Mouse (Mus musculus): Measurements from ENCODE around the gene Gbf1. TPM values are rescaled to one million over a fixed set of nuclear protein-coding genes. Genes with fewer than 3 reads are reported as not detected.

The Gbf1 gene
- polyA plus RNA-seq, 1 experiment from 2014 or later = 45.7 TPM

- ATAC-seq (replicated peaks; ENCODE audit: insufficient number of reproducible peaks, low FRiP score, low TSS enrichment) = no peak
- H3K4me3 ChIP-seq (ENCODE audit: low read depth, low read length) = no peak overlapping the region
- H3K4me1 ChIP-seq (ENCODE audit: control insufficient read depth, insufficient read depth, low read length) = no peaks in the 10 kb centered on the region
- no peak overlapping the region for H3K4me2 ChIP-seq
- WGBS (ENCODE audit: insufficient replicate concordance) = 92% methylated on average over 6 of the region's 6 CpGs
- no peaks in the 10 kb centered on the region for H3K27me3 ChIP-seq (ENCODE audit: control insufficient read depth, insufficient read depth, low read length)
- no peak overlapping the region for H3K27ac ChIP-seq (ENCODE audit: low read depth, low read length)
- H3K36me3 ChIP-seq (ENCODE audit: control insufficient read depth, insufficient read depth, low read length) = peaks cover 38% of the 10 kb centered on the region
- H3K9me3 ChIP-seq (replicated peaks; ENCODE audit: control insufficient read depth, low read length) = no peaks in the 10 kb centered on the region
- no peak overlapping the region for H3K9ac ChIP-seq (ENCODE audit: low read depth, low read length)
Observed at GRCm38 (mm10) chr19:46286047-46286446, 133.7 kb downstream of the Gbf1 start.

DNA sequence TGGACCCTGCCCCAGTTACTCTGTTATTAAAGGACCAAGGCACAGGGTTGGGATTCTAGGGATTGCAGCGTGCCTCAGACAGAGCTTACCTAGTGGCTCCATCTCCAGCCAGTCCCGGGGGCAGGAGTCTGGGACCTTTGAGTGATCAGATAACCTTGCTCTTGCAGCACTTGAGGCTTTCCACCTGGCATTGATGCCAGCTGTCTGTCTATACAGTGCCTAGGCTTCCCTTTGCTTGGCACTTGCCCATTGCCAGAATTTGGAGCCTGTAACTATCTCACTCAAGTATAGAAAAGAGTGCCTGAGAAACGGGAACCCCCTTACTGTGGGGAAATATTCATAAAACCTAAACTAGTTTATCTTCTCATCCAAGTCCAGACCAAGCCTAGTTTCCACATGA lies 134.6 kb downstream of the Gbf1 start:
- Histone ChIP-seq H3K4me3 (ENCODE audit: low read depth, low read length) (no peak overlapping the region), H3K36me3 (ENCODE audit: control insufficient read depth, insufficient read depth, low read length) (peaks cover 32% of the 10 kb centered on the region), H3K27me3 (ENCODE audit: control insufficient read depth, insufficient read depth, low read length) (no peaks in the 10 kb centered on the region), H3K27ac (ENCODE audit: low read depth, low read length) (no peak overlapping the region), H3K9me3 (replicated peaks; ENCODE audit: control insufficient read depth, low read length) (no peaks in the 10 kb centered on the region), H3K4me1 (ENCODE audit: control insufficient read depth, insufficient read depth, low read length) (no peaks in the 10 kb centered on the region), H3K9ac (ENCODE audit: low read depth, low read length) (no peak overlapping the region), H3K4me2 (no peak overlapping the region)
- 79% methylated on average over 3 of the region's 3 CpGs for WGBS (ENCODE audit: insufficient replicate concordance)
- ATAC-seq (replicated peaks; ENCODE audit: insufficient number of reproducible peaks, low FRiP score, low TSS enrichment) = no peak

GRCm38 (mm10) chr19:46287566-46287965 lies 135.3 kb downstream of the Gbf1 start:
- H3K9ac ChIP-seq (ENCODE audit: low read depth, low read length) = no peak overlapping the region
- H3K9me3 ChIP-seq (replicated peaks; ENCODE audit: control insufficient read depth, low read length) = no peaks in the 10 kb centered on the region
- no peak for ATAC-seq (replicated peaks; ENCODE audit: insufficient number of reproducible peaks, low FRiP score, low TSS enrichment)
- H3K4me1 ChIP-seq (ENCODE audit: control insufficient read depth, insufficient read depth, low read length) = no peaks in the 10 kb centered on the region
- no peak overlapping the region for H3K4me2 ChIP-seq
- H3K27me3 ChIP-seq (ENCODE audit: control insufficient read depth, insufficient read depth, low read length) = no peaks in the 10 kb centered on the region
- peaks cover 26% of the 10 kb centered on the region for H3K36me3 ChIP-seq (ENCODE audit: control insufficient read depth, insufficient read depth, low read length)
- no peak overlapping the region for H3K4me3 ChIP-seq (ENCODE audit: low read depth, low read length)
- 76% methylated on average over 3 of the region's 3 CpGs for WGBS (ENCODE audit: insufficient replicate concordance)
- H3K27ac ChIP-seq (ENCODE audit: low read depth, low read length) = no peak overlapping the region

DNA sequence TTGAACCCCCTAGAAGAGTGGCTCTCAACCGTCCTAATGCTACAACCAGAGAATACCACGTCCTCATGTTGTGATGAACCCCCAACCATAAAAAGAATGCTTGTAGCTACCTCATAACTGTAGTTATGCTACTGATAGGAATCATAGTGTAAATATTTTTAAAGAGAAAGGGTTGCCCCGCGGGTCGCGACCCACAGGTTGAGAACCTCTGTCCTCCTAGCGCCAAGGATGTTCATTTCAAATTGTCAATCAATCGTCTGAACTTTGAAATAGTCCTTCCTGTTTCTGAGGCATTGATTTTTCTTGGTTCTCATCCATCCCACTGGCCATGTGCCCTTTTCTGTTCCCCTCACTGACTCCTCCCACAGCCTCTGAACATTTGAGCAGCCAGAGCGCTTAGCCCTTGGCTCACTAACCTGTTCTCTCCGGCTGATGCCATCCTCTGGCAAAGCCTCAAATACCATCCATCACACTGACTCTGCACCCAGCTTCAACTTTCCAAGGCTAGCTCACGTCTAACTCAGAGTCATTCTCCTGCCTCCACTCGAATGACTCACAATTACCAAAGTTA lies 138.3 kb downstream of the Gbf1 start:
- no peak overlapping the region for H3K27ac ChIP-seq (ENCODE audit: low read depth, low read length)
- no peak overlapping the region for H3K4me3 ChIP-seq (ENCODE audit: low read depth, low read length)
- H3K4me1 ChIP-seq (ENCODE audit: control insufficient read depth, insufficient read depth, low read length) = no peaks in the 10 kb centered on the region
- ATAC-seq (replicated peaks; ENCODE audit: insufficient number of reproducible peaks, low FRiP score, low TSS enrichment) = no peak
- H3K36me3 ChIP-seq (ENCODE audit: control insufficient read depth, insufficient read depth, low read length) = peaks cover 9% of the 10 kb centered on the region
- H3K9ac ChIP-seq (ENCODE audit: low read depth, low read length) = no peak overlapping the region
- WGBS (ENCODE audit: insufficient replicate concordance) = 57% methylated on average over 12 of the region's 12 CpGs
- no peaks in the 10 kb centered on the region for H3K27me3 ChIP-seq (ENCODE audit: control insufficient read depth, insufficient read depth, low read length)
- no peak overlapping the region for H3K4me2 ChIP-seq
- no peaks in the 10 kb centered on the region for H3K9me3 ChIP-seq (replicated peaks; ENCODE audit: control insufficient read depth, low read length)

- no peak overlapping the region for H3K27ac ChIP-seq (ENCODE audit: low read depth, low read length)
- H3K9me3 ChIP-seq (replicated peaks; ENCODE audit: control insufficient read depth, low read length) = no peaks in the 10 kb centered on the region
- 56% methylated on average over 4 of the region's 4 CpGs for WGBS (ENCODE audit: insufficient replicate concordance)
- H3K27me3 ChIP-seq (ENCODE audit: control insufficient read depth, insufficient read depth, low read length) = no peaks in the 10 kb centered on the region; the same call in 1 of the 2 replicates
- ATAC-seq (replicated peaks; ENCODE audit: insufficient number of reproducible peaks, low FRiP score, low TSS enrichment) = no peak
- H3K4me3 ChIP-seq (ENCODE audit: low read depth, low read length) = no peak overlapping the region
- no peak overlapping the region for H3K9ac ChIP-seq (ENCODE audit: low read depth, low read length)
- no peak overlapping the region for H3K4me2 ChIP-seq
- no peaks in the 10 kb centered on the region for H3K36me3 ChIP-seq (ENCODE audit: control insufficient read depth, insufficient read depth, low read length)
- no peaks in the 10 kb centered on the region for H3K4me1 ChIP-seq (ENCODE audit: control insufficient read depth, insufficient read depth, low read length)
Observed at GRCm38 (mm10) chr19:46296938-46297337, 144.6 kb downstream of the Gbf1 start.

DNA sequence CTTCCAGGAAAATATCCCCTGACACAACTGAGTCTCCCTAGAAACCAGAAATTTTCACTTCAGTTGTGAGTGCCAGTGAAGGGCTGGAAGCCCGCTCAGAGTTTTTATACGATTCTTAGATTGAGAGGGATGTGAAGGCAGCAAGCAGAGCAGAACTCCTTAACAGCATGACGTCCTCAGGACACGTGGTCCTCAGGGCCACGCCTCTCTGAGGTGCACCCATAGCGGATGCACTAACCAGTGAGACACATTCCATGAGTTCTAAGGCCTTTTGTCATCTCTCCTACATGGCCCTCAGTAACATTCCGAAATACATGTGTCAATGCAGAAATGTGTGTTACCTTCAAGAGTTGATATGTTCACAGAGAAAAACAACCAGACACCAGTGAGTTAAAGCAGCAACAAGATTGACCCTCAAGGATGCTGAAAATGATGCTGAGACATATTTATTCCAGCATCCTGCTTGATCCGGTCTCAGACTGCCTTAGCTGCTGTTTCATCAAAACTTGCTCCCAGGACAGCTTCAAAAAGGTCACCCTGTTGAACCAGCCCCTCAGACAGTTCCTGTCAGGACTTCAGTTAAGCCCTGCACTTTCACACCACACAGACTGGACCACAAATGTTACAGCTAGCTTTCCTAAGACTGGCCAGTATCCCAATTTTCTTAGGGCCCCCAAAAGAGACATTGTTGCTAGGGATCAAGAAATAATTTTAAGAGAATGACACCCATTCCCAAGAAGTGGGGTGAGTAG lies 148.2 kb downstream of the Gbf1 start:
- Histone ChIP-seq H3K4me1 (ENCODE audit: control insufficient read depth, insufficient read depth, low read length) (0 out of 2 replicates have a peak, but pooled peaks cover 4% of the 10 kb centered on the region), H3K4me2 (no peak overlapping the region), H3K27ac (ENCODE audit: low read depth, low read length) (no peak overlapping the region), H3K27me3 (ENCODE audit: control insufficient read depth, insufficient read depth, low read length) (no peaks in the 10 kb centered on the region; the same call in 1 of the 2 replicates), H3K9me3 (replicated peaks; ENCODE audit: control insufficient read depth, low read length) (no peaks in the 10 kb centered on the region), H3K36me3 (ENCODE audit: control insufficient read depth, insufficient read depth, low read length) (no peaks in the 10 kb centered on the region), H3K4me3 (ENCODE audit: low read depth, low read length) (no peak overlapping the region), H3K9ac (ENCODE audit: low read depth, low read length) (no peak overlapping the region)
- ATAC-seq (replicated peaks; ENCODE audit: insufficient number of reproducible peaks, low FRiP score, low TSS enrichment) = no peak
- WGBS (ENCODE audit: insufficient replicate concordance) = 34% methylated on average over 8 of the region's 8 CpGs

DNA sequence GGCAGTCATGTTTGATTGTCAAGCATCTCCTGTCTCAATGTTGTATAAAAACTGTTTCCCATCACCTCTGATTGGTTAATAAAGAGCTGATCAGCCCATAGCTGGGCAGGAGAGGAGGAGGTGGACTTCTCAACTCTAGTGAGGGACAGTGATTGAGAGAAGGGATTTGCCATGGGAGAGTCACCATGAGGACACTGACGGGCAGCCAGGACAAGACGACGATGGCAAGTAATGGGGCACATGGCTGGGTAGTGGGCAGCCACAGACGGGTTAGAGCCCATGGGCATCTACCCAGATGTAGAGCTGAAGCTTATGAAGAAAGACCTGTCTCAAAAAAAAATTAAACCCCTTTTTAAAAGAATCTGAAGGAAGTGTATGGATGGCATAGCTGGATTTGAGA lies 150.2 kb downstream of the Gbf1 start:
- peaks cover 10% of the 10 kb centered on the region for H3K4me1 ChIP-seq (ENCODE audit: control insufficient read depth, insufficient read depth, low read length)
- no peak overlapping the region for H3K27ac ChIP-seq (ENCODE audit: low read depth, low read length)
- H3K9ac ChIP-seq (ENCODE audit: low read depth, low read length) = no peak overlapping the region
- H3K9me3 ChIP-seq (replicated peaks; ENCODE audit: control insufficient read depth, low read length) = no peaks in the 10 kb centered on the region
- no peak for ATAC-seq (replicated peaks; ENCODE audit: insufficient number of reproducible peaks, low FRiP score, low TSS enrichment)
- H3K27me3 ChIP-seq (ENCODE audit: control insufficient read depth, insufficient read depth, low read length) = peaks cover 6% of the 10 kb centered on the region
- 80% methylated on average over 4 of the region's 4 CpGs for WGBS (ENCODE audit: insufficient replicate concordance)
- H3K4me2 ChIP-seq = no peak overlapping the region
- H3K4me3 ChIP-seq (ENCODE audit: low read depth, low read length) = no peak overlapping the region
- no peaks in the 10 kb centered on the region for H3K36me3 ChIP-seq (ENCODE audit: control insufficient read depth, insufficient read depth, low read length)

DNA sequence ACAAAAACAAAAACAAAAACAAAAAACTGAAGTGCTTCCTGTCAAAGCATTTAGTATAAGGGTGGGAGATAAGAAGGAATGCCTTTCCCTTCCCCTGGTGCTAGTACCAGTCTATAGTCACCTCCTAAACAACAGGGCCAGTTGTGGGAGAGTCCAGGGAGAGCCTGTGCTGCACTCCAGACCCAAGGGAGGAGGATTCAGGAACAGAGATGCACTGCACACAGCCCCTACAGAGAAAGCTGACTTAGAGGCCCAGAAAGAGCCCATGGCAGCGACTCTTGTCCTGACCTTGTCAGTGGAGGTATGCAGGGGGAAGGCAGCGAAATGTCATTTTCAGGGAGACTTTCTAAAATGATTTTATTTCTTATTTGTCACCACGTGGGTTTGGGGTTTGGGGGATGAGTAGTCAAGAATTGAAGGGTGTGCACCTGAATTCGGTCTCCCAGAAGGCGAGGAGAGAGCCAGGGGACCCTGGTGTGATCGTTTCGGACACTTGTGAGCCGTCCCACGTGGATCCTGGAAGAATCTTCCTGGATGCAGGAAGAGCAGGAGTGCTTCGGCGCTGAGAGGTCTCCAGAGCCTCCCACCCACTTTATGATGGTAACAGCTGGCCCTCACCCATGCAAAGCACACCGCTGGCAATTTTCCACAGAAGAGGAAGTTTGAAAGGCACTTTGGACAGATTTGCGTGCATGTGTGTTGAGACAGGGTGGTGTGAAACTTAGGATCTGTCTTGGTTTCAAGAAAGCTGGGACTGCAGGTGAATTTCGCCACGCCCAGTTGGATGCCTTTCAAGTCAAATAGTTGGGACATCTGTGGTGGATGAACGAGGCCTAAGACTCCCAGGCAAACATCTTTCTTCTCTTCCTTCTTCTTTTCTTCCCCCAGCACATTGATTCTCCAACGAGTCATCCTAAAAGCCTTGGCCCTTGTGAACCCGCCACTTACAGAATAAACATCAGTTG lies 151.2 kb downstream of the Gbf1 start:
- H3K4me3 ChIP-seq (ENCODE audit: low read depth, low read length) = peak overlapping the region; percentile 72
- peaks cover 10% of the 10 kb centered on the region for H3K4me1 ChIP-seq (ENCODE audit: control insufficient read depth, insufficient read depth, low read length)
- H3K27ac ChIP-seq (ENCODE audit: low read depth, low read length) = no peak overlapping the region
- no peak for ATAC-seq (replicated peaks; ENCODE audit: insufficient number of reproducible peaks, low FRiP score, low TSS enrichment)
- H3K9me3 ChIP-seq (replicated peaks; ENCODE audit: control insufficient read depth, low read length) = no peaks in the 10 kb centered on the region
- H3K9ac ChIP-seq (ENCODE audit: low read depth, low read length) = no peak overlapping the region; the same call in 1 of the 2 replicates
- no peaks in the 10 kb centered on the region for H3K36me3 ChIP-seq (ENCODE audit: control insufficient read depth, insufficient read depth, low read length)
- WGBS (ENCODE audit: insufficient replicate concordance) = 50% methylated on average over 18 of the region's 18 CpGs
- peaks cover 16% of the 10 kb centered on the region for H3K27me3 ChIP-seq (ENCODE audit: control insufficient read depth, insufficient read depth, low read length)
- peak overlapping the region; percentile 100 for H3K4me2 ChIP-seq

Data from heart, embryonic 11.5 days (tissue).